Mouse (Mus musculus) liver, embryonic 13.5 days (tissue): ENCODE results near the gene Afap1l2. TPM values are rescaled to one million over a fixed set of nuclear protein-coding genes. Genes with fewer than 3 reads are reported as not detected.
A peak's percentile ranks its signal among the peaks of the same experiment; 100 is the strongest.

Experiments
- ATAC-seq: fragments of 200-750 bp; cut with Nextera tagmentation; 2 replicates; pipeline ENCODE4 v1.8.0; 2017; ENCODE audit warnings: low read depth, mild to moderate bottlenecking, moderate number of reproducible peaks, moderate library complexity
- DNase-seq: peaks from one replicate; pipeline ENCODE4 v3.0.0; 2022
- H3K27ac ChIP-seq: fragments of 300-500 bp; sonication (generic); 2 replicates; pipeline ENCODE4 v1.5.1; 2015; ENCODE audit warnings: moderate library complexity, mild to moderate bottlenecking, inconsistent platforms
- H3K27me3 ChIP-seq: fragments of 300-500 bp; sonication (generic); 2 replicates; pipeline ENCODE4 v1.6.1; 2015; ENCODE audit warnings: mild to moderate bottlenecking, inconsistent platforms
- H3K36me3 ChIP-seq: fragments of 300-500 bp; sonication (generic); 2 replicates; pipeline ENCODE4 v1.6.1; 2015; ENCODE audit warnings: mild to moderate bottlenecking, inconsistent platforms
- H3K4me1 ChIP-seq: fragments of 300-500 bp; sonication (generic); replicated peaks from 2 replicates; pipeline ENCODE4 v1.6.1; 2015; ENCODE audit warnings: inconsistent platforms
- H3K4me2 ChIP-seq: fragments of 300-500 bp; sonication (generic); 2 replicates; pipeline ENCODE4 v1.6.1; 2015; ENCODE audit warnings: inconsistent platforms, mild to moderate bottlenecking, moderate library complexity
- H3K4me3 ChIP-seq: fragments of 300-500 bp; sonication (generic); replicated peaks from 2 replicates; pipeline ENCODE4 v1.5.1; 2015; ENCODE audit warnings: mild to moderate bottlenecking, inconsistent platforms
- H3K9ac ChIP-seq: fragments of 300-500 bp; sonication (generic); 2 replicates; pipeline ENCODE4 v1.6.1; 2015; ENCODE audit warnings: mild to moderate bottlenecking, inconsistent platforms
- H3K9me3 ChIP-seq: fragments of 300-500 bp; sonication (generic); replicated peaks from 2 replicates; pipeline ENCODE4 v1.6.1; 2016; ENCODE audit warnings: inconsistent platforms
- WGBS: fragments of 180-500 bp; shearing (Covaris S2); methylation state at CpG from one replicate; pipeline ENCODE4 v1.1.7; 2015; ENCODE audit not compliant: insufficient replicate concordance; 5-methylcytosine and 5-hydroxymethylcytosine counted together
- polyA plus RNA-seq: library from polyadenylated mRNA; unstranded; fragments of >200 nt; fragmentation: Nextera tagmentation; extraction: Ambion mirVana; gene quantifications from 2 replicates; pipeline ENCODE4 v1.2.1, GENCODE M21; 2015

The Afap1l2 gene
- polyA plus RNA-seq = 0.96 and 1.2 TPM in 2 replicates

DNA sequence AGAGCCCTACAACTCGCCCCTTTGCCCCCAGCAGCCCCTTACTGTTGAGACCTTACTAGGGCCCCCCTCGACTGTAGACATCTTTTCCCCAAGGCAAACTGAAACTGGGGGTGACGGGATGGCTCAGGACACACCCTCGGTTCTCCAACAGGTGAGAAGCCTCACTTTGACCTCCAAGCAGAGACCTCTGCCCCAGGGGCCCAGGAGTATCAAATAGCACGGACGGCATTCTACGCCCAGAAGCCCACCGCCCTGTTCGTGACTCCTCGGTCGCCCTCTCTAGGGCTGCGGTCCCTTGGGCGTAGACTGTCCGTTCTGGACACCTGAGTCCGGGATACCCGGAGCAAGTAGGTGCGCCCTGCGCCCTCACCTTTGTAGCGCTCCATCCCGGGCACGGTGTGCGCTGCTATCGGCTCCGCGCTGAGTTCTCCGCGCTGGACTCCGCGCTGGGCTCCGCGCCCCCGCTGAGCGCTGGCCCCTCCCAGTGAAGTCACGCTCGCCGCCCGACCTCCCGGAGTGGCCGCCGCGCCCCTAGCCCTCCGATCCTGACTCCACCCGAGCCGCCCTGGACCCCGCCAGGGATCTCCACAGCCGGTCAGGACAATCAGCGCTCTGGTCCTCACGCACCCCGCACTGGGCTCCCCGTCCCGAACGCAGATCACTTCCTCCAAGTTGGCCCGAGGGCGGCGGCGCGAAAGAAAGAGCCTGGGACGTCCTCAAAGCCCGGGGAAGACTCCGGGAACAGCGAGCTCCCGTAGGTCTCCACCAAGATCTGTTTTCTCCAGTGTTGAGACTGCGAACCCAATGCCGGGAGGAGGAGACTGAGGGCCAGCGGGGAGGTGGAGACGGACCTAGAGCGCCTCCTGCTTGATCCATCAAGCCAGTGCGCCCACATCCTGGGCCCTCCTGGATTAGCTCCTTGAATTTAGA is at the start of gene Afap1l2:
Gene Afap1l2, minus strand, starts transcription at position 448 of the 930 bp plus-strand sequence.
- no peak for ATAC-seq
- Histone ChIP-seq H3K4me2 (peak within 1 kb of the TSS; percentile 58), H3K27ac (no peak within 1 kb of the TSS), H3K36me3 (no peaks in the 10 kb centered on the region), H3K4me3 (peak within 1 kb of the TSS; percentile 49), H3K9me3 (no peaks in the 10 kb centered on the region), H3K4me1 (peaks cover 4% of the 10 kb centered on the region), H3K9ac (peak within 1 kb of the TSS; percentile 26; the same call in 1 of the 2 replicates), H3K27me3 (peaks cover 36% of the 10 kb centered on the region)
- 3% methylated on average over 68 of the region's 68 CpGs for WGBS
- DNase-seq = no peak

DNA sequence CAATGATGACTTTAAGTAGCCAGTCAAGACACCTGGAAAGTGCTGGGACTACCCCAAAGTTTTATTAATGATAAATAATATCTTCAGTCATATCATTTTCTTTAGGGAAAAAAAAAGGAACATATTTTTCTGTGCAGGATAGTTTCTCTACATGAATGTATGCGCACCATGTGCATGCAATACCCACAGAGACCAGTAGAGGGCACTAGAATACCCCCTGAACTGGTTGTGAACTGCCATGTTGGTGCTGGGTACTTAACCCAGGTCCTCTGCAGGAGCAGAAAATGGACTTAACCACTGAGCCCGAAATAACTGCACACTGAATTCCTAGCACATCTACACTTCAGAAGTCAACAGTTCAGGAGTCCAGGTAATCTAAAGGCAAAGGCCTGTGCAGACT is 49.5 kb upstream of the Afap1l2 start:
- WGBS = 72% methylated on average over 2 of the region's 2 CpGs
- peaks cover 8% of the 10 kb centered on the region for H3K36me3 ChIP-seq
- H3K9me3 ChIP-seq = peaks cover 6% of the 10 kb centered on the region; the same call in 1 of the 2 replicates
- DNase-seq (no peak), ATAC-seq (no peak)
- no peak overlapping the region for H3K4me2 ChIP-seq
- H3K27ac ChIP-seq = no peak overlapping the region
- no peak overlapping the region for H3K4me3 ChIP-seq
- no peak overlapping the region for H3K9ac ChIP-seq
- no peaks in the 10 kb centered on the region for H3K4me1 ChIP-seq
- no peaks in the 10 kb centered on the region for H3K27me3 ChIP-seq

DNA sequence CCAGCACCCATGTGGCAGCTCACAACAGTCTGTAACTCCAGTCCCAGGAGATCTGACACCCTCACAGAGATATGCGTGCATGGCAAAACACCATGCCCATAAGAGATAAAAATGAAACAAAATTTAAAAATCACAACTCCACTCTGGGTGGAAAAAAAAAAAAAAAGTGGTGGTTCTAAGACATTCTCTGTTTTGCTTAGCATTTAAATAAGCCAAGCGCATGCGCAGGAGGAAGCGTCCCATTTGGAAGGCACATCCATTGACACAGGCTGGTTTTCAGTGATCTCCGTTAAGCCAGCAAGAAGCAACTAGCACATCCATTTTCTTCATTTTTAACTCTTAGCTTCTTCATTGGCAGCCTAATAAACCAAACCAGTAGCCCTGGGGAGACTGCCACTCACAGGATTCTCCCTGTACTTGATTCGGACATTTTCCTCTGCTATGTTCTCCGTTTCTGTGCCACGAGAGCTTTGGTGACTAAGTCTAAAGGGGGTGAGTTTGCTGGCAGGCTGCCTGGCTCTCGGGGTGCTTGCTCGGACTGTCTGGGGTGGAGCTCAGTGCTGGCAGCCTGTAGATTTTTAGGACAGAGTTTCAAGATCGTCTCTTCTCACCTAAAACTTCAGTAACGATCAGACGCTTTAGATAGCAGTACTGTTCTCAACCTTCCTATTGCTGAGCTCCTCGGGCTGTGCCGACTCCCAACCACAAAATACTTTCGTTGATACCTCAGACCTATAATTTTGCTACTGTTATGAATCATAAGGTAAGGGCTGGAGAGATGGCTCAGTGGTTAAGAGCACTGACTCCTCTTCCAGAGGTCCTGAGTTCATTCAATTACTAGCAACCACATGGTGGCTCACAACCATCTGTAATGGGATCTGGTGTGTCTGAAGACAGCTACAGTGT is 47.4 kb upstream of the Afap1l2 start:
- Histone ChIP-seq H3K36me3 (peaks cover 8% of the 10 kb centered on the region), H3K27me3 (no peaks in the 10 kb centered on the region), H3K4me1 (no peaks in the 10 kb centered on the region), H3K4me2 (no peak overlapping the region), H3K9me3 (peaks cover 6% of the 10 kb centered on the region; the same call in 1 of the 2 replicates), H3K9ac (no peak overlapping the region), H3K27ac (no peak overlapping the region), H3K4me3 (no peak overlapping the region)
- no peak for ATAC-seq
- 74% methylated on average over 16 of the region's 16 CpGs for WGBS
- DNase-seq = no peak

DNA sequence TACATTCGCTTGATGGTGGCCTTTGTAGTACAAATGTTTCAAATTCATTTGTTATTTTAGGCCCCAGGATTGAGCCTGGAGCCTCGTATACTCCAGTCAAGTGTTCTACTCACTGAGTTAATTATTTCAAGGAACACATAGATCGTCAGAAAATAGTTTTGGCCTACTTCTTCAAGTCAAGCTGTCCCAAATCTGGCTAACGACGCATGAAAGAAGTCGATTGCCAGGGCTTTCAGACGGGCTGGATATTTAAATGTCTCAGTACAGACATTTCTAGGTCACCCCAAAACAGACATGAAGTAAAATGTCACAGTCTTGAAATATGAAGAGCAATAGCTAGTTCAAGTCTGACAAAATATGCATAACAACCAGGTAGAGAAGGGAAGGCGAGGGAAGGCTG is 44.9 kb upstream of the Afap1l2 start:
- H3K4me3 ChIP-seq = no peak overlapping the region
- WGBS = 72% methylated on average over 8 of the region's 8 CpGs
- no peaks in the 10 kb centered on the region for H3K27me3 ChIP-seq
- no peak for DNase-seq
- peaks cover 5% of the 10 kb centered on the region for H3K36me3 ChIP-seq
- H3K27ac ChIP-seq = no peak overlapping the region
- no peak for ATAC-seq
- no peak overlapping the region for H3K4me2 ChIP-seq
- H3K9ac ChIP-seq = no peak overlapping the region
- H3K9me3 ChIP-seq = peaks cover 5% of the 10 kb centered on the region; the same call in 1 of the 2 replicates
- no peaks in the 10 kb centered on the region for H3K4me1 ChIP-seq

DNA sequence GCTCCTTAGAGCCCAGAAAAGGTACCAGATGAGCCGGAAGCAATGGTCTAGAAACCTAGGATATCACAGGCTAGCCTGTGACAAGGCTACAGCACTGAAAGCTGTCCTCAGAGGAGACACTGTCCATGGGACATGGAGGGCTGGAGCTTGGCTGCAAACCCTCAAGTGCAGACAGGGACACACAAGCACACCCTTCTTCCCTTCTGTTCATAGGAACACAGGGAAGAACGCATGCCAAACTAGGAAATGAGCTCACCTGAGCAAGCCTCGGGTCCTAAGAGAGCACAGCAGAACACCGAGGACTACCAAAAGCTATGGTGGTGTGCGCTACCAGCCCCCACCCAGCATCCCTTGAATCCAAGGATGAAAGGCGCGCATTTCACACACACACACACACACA is 44.0 kb upstream of the Afap1l2 start:
- Histone ChIP-seq H3K4me2 (no peak overlapping the region), H3K9ac (no peak overlapping the region), H3K27me3 (no peaks in the 10 kb centered on the region), H3K4me1 (no peaks in the 10 kb centered on the region), H3K4me3 (no peak overlapping the region), H3K9me3 (no peaks in the 10 kb centered on the region), H3K27ac (no peak overlapping the region), H3K36me3 (no peaks in the 10 kb centered on the region)
- ATAC-seq (no peak), DNase-seq (no peak)
- WGBS = 74% methylated on average over 7 of the region's 7 CpGs

GRCm38 (mm10) chr19:57049592-57050090 is 41.6 kb upstream of the Afap1l2 start:
- ATAC-seq = no peak
- H3K36me3 ChIP-seq = no peaks in the 10 kb centered on the region
- 78% methylated on average over 16 of the region's 16 CpGs for WGBS

DNA sequence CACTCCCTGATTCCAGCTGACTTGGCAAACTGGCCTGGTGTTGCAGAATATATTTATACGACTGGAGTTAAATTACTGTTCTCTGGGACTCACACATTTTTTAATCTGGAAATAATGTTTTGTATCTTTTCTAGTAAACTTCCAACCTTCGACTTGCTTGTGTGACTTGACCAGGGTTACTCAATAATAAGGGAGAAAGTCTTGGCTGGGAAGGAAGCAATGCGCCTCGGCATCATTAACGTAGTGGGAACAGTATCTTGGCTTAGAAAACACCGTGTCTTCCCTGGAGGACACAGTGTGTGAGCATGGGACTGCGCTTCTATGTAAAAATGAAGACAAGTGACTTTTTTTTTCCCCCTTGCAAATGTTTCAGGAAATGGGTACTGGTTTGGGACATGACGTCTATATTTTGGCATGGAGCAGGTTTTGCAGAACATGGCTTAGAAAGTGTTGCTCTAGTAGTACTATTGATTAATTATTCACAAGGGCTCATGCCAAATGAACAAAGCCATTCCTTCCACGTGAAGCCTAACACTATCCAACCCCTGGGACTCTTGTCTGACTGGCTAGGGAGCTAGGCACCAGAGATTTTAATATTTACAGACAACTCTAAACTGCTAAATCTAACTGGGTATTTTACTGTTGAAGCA is 39.8 kb upstream of the Afap1l2 start:
- no peaks in the 10 kb centered on the region for H3K9me3 ChIP-seq
- H3K27ac ChIP-seq = no peak overlapping the region
- ATAC-seq (no peak), DNase-seq (no peak)
- 67% methylated on average over 9 of the region's 9 CpGs for WGBS
- H3K4me3 ChIP-seq = no peak overlapping the region
- no peaks in the 10 kb centered on the region for H3K4me1 ChIP-seq
- no peaks in the 10 kb centered on the region for H3K36me3 ChIP-seq
- no peak overlapping the region for H3K4me2 ChIP-seq
- H3K9ac ChIP-seq = no peak overlapping the region
- no peaks in the 10 kb centered on the region for H3K27me3 ChIP-seq

More at GRCm38 (mm10) chr19:57049592-57050090, 41.6 kb upstream of the Afap1l2 start:
- Histone ChIP-seq H3K27me3 (no peaks in the 10 kb centered on the region), H3K9me3 (no peaks in the 10 kb centered on the region), H3K4me1 (no peaks in the 10 kb centered on the region), H3K4me2 (no peak overlapping the region), H3K27ac (no peak overlapping the region), H3K9ac (no peak overlapping the region), H3K4me3 (no peak overlapping the region)
- no peak for DNase-seq

GRCm38 (mm10) chr19:57039258-57039657 is 31.2 kb upstream of the Afap1l2 start:
- ATAC-seq = no peak
- no peak for DNase-seq

DNA sequence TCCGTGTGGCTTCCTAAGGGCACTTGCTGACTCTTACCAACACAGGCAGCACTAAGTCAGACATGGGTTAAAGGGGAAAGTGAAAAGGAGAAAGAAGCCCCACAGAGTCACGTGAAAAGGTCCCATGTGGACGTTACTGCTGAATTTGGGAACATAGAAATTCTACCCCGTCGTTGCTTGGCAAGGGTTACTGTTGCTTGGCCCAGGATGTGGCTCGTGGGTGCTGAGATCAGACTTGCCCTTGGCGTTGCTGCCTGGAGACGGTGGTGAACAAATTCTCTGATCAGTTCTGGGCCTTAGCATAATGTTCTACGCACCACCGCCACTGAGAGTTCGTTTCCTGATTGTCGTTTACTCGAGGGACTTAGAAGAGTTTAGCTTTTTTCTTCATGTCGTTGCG is 28.8 kb upstream of the Afap1l2 start:
- Histone ChIP-seq H3K27me3 (no peaks in the 10 kb centered on the region), H3K4me3 (no peak overlapping the region), H3K9ac (no peak overlapping the region), H3K9me3 (no peaks in the 10 kb centered on the region), H3K36me3 (no peaks in the 10 kb centered on the region), H3K4me2 (no peak overlapping the region), H3K27ac (no peak overlapping the region), H3K4me1 (no peaks in the 10 kb centered on the region)
- ATAC-seq (no peak), DNase-seq (no peak)
- 74% methylated on average over 15 of the region's 15 CpGs for WGBS

More at GRCm38 (mm10) chr19:57039258-57039657, 31.2 kb upstream of the Afap1l2 start:
- Histone ChIP-seq H3K4me1 (no peaks in the 10 kb centered on the region), H3K36me3 (no peaks in the 10 kb centered on the region), H3K27me3 (no peaks in the 10 kb centered on the region), H3K4me2 (no peak overlapping the region), H3K9me3 (no peaks in the 10 kb centered on the region), H3K27ac (no peak overlapping the region), H3K9ac (no peak overlapping the region), H3K4me3 (no peak overlapping the region)
- WGBS = 61% methylated on average over 6 of the region's 6 CpGs

DNA sequence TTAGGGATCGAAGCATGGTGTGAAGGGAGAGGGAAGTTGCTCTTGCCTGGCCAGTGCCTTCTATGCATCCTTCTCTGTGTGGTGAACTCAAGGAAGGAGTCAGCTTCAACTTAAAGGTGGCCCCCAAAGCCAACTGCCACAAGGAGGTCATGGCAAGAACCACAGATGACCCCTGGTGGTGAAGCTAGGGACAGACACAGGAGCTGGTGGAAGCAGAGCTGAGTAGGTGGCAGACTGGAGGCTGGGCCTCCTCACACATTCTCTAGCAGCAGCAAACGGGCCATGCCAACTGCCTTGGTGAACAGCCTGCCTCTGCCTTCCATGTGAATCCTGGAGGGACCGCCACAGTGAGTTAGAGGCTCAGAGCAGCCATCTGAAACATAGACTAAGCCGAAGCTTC is 23.6 kb upstream of the Afap1l2 start:
- 52% methylated on average over 4 of the region's 4 CpGs for WGBS

More for the DNA sequence above, 23.6 kb upstream of the Afap1l2 start:
- ATAC-seq (no peak), DNase-seq (no peak)
- Histone ChIP-seq H3K4me1 (no peaks in the 10 kb centered on the region; the same call in 1 of the 2 replicates), H3K27ac (no peak overlapping the region), H3K4me2 (no peak overlapping the region), H3K9me3 (peaks cover 2% of the 10 kb centered on the region; the same call in 1 of the 2 replicates), H3K36me3 (no peaks in the 10 kb centered on the region), H3K4me3 (no peak overlapping the region), H3K9ac (no peak overlapping the region), H3K27me3 (no peaks in the 10 kb centered on the region)
